Mouse (Mus musculus) forebrain, embryonic 14.5 days (tissue): ENCODE results near the gene Meox1. TPM values are rescaled to one million over a fixed set of nuclear protein-coding genes. Genes with fewer than 3 reads are reported as not detected.

Experiments used
- ATAC-seq: fragments of 200-750 bp; cut with Nextera tagmentation; 2 replicates; pipeline ENCODE4 v1.8.0; 2017; ENCODE audit warnings: mild to moderate bottlenecking, moderate library complexity
- DNase-seq: peaks from one replicate; pipeline ENCODE4 v3.0.0-alpha.2; 2015; ENCODE audit warnings: low spot score
- H3K27ac ChIP-seq: fragments of 300-500 bp; sonication (generic); 2 replicates; pipeline ENCODE4 v1.5.1; 2014; ENCODE audit warnings: low read depth, mild to moderate bottlenecking, control low read depth, low read length, moderate library complexity
- H3K27me3 ChIP-seq: fragments of 300-500 bp; sonication (generic); replicated peaks from 2 replicates; pipeline ENCODE4 v1.6.1; 2014; ENCODE audit warnings: low read length, control low read depth, mixed read lengths; ENCODE audit not compliant: control insufficient read depth, insufficient read depth
- H3K36me3 ChIP-seq: fragments of 300-500 bp; sonication (generic); 2 replicates; pipeline ENCODE4 v1.6.1; 2014; ENCODE audit warnings: low read length, control low read depth; ENCODE audit not compliant: control insufficient read depth, insufficient read depth
- H3K4me1 ChIP-seq: fragments of 300-500 bp; sonication (generic); 2 replicates; pipeline ENCODE4 v1.6.1; 2014; ENCODE audit warnings: antibody characterized with exemption, low read length, control low read depth; ENCODE audit not compliant: control insufficient read depth, insufficient read depth
- H3K4me2 ChIP-seq: fragments of 300-500 bp; sonication (generic); 2 replicates; pipeline ENCODE4 v1.6.1; 2014; ENCODE audit warnings: mild to moderate bottlenecking, control low read depth, low read length
- H3K4me3 ChIP-seq: fragments of 300-500 bp; sonication (generic); 2 replicates; pipeline ENCODE4 v1.5.1; 2014; ENCODE audit warnings: low read depth, low read length, control low read depth
- H3K9ac ChIP-seq: fragments of 300-500 bp; sonication (generic); 2 replicates; pipeline ENCODE4 v1.6.1; 2014; ENCODE audit warnings: mild to moderate bottlenecking, low read length, control low read depth, moderate library complexity
- H3K9me3 ChIP-seq: fragments of 300-500 bp; sonication (generic); replicated peaks from 2 replicates; pipeline ENCODE4 v1.6.1; 2016; ENCODE audit warnings: low read length, control low read depth, mixed read lengths; ENCODE audit not compliant: control insufficient read depth
- WGBS: fragments of 180-500 bp; shearing (Covaris S2); extraction: QIAGEN DNeasy Blood & Tissue Kit; methylation state at CpG from one replicate; pipeline ENCODE4 v1.1.7; 2014; 5-methylcytosine and 5-hydroxymethylcytosine counted together
- polyA plus RNA-seq: library from polyadenylated mRNA; unstranded; fragments of >200 nt; fragmentation: Nextera tagmentation; extraction: Ambion mirVana; gene quantifications from 2 replicates; pipeline ENCODE4 v1.2.1, GENCODE M21; 2014

Gene Meox1
- polyA plus RNA-seq, 1 experiment from 2014 or later: 0.34 TPM

- ATAC-seq: no peak
- Histone ChIP-seq H3K4me3 (no peak overlapping the region), H3K36me3 (no peaks in the 10 kb centered on the region), H3K27ac (no peak overlapping the region), H3K27me3 (no peaks in the 10 kb centered on the region), H3K9me3 (no peaks in the 10 kb centered on the region), H3K9ac (no peak overlapping the region), H3K4me1 (no peaks in the 10 kb centered on the region), H3K4me2 (no peak overlapping the region)
- WGBS: 25% methylated on average over 21 of the region's 21 CpGs
- peak; percentile 82 for DNase-seq
Observed at GRCm38 (mm10) chr11:101910230-101910946, 16.2 kb upstream of the Meox1 start.

DNA sequence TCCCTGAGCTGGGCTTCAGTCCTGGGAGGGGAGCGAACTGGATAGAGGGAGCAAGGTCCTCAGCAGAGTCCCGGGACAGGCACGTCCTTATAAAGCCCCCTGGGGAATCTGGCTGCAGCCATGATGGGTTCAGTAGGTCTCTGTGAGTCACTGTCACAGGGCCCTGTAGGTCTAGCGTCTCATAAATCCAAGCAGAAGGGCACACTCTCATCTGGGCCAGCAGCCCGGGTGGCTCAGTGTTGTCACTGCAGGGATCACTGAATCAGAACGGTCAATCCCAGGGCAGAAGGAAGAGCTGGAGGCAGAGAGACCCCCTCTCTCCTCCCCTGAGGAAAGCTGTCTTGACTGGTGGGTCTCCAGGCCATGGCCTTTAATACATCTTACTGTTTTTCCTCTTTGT, 14.6 kb upstream of the Meox1 start:
- Histone ChIP-seq H3K4me2 (no peak overlapping the region), H3K27me3 (no peaks in the 10 kb centered on the region), H3K27ac (no peak overlapping the region), H3K36me3 (no peaks in the 10 kb centered on the region), H3K9me3 (no peaks in the 10 kb centered on the region), H3K4me3 (no peak overlapping the region), H3K4me1 (no peaks in the 10 kb centered on the region), H3K9ac (no peak overlapping the region)
- DNase-seq: no peak
- ATAC-seq: no peak
- 55% methylated on average over 6 of the region's 6 CpGs for WGBS

- H3K9me3 ChIP-seq: no peaks in the 10 kb centered on the region
- H3K4me2 ChIP-seq: no peak overlapping the region
- no peak overlapping the region for H3K4me3 ChIP-seq
- H3K9ac ChIP-seq: no peak overlapping the region
- H3K27me3 ChIP-seq: no peaks in the 10 kb centered on the region
- H3K27ac ChIP-seq: no peak overlapping the region
- ATAC-seq: 0 out of 2 replicates have a peak, but pooled peaks have one; percentile 32
- DNase-seq: peak; percentile 84
- H3K4me1 ChIP-seq: no peaks in the 10 kb centered on the region
- H3K36me3 ChIP-seq: no peaks in the 10 kb centered on the region
- 24% methylated on average over 13 of the region's 13 CpGs for WGBS
Observed at GRCm38 (mm10) chr11:101905115-101905514, 10.9 kb upstream of the Meox1 start.

- Histone ChIP-seq H3K4me2 (no peak overlapping the region), H3K27ac (no peak overlapping the region), H3K9ac (no peak overlapping the region), H3K9me3 (no peaks in the 10 kb centered on the region), H3K4me3 (no peak overlapping the region), H3K4me1 (no peaks in the 10 kb centered on the region), H3K36me3 (no peaks in the 10 kb centered on the region), H3K27me3 (no peaks in the 10 kb centered on the region)
- ATAC-seq (no peak), DNase-seq (no peak)
- 82% methylated on average over 8 of the region's 8 CpGs for WGBS
Observed at GRCm38 (mm10) chr11:101901309-101901708, 7.1 kb upstream of the Meox1 start.

GRCm38 (mm10) chr11:101898328-101898727, 4.2 kb upstream of the Meox1 start:
- 90% methylated on average over 4 of the region's 4 CpGs for WGBS
- no peak overlapping the region for H3K4me3 ChIP-seq
- H3K9ac ChIP-seq: no peak overlapping the region
- DNase-seq (no peak), ATAC-seq (no peak)
- H3K4me2 ChIP-seq: no peak overlapping the region
- H3K4me1 ChIP-seq: no peaks in the 10 kb centered on the region
- no peaks in the 10 kb centered on the region for H3K9me3 ChIP-seq
- H3K36me3 ChIP-seq: no peaks in the 10 kb centered on the region
- H3K27me3 ChIP-seq: peaks cover 9% of the 10 kb centered on the region; the same call in 1 of the 2 replicates
- H3K27ac ChIP-seq: no peak overlapping the region

GRCm38 (mm10) chr11:101896546-101897361, 2.6 kb upstream of the Meox1 start:
- H3K4me2 ChIP-seq: no peak overlapping the region
- H3K4me3 ChIP-seq: no peak overlapping the region
- H3K27me3 ChIP-seq: peaks cover 13% of the 10 kb centered on the region; the same call in 1 of the 2 replicates
- 55% methylated on average over 13 of the region's 13 CpGs for WGBS
- H3K4me1 ChIP-seq: peaks cover 3% of the 10 kb centered on the region
- DNase-seq (no peak), ATAC-seq (no peak)
- H3K9ac ChIP-seq: no peak overlapping the region
- H3K36me3 ChIP-seq: no peaks in the 10 kb centered on the region
- no peak overlapping the region for H3K27ac ChIP-seq
- no peaks in the 10 kb centered on the region for H3K9me3 ChIP-seq

DNA sequence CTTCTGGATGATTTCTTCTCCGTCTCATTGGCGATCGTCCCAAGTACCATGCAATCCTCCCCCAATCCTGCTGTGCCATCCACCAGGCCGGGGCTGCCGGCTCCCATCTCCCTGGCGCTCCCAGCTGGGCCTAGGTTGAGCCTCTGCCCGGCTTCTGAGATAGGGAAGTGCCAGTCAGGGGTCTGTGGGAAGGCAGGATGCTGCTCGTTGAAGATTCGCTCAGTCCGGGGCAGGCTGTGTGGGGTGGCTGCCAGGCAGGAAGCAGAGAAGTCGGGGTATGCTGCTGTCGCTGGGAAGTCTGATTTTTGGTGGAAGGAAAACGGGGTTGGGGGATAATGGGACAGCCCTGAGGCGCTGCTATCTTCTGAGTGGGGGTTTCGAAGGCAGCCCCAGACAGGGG, 614 bp downstream of the Meox1 start:
- no peaks in the 10 kb centered on the region for H3K9me3 ChIP-seq
- ATAC-seq (no peak), DNase-seq (no peak)
- WGBS: 42% methylated on average over 15 of the region's 15 CpGs
- no peak overlapping the region for H3K4me3 ChIP-seq
- H3K4me2 ChIP-seq: no peak overlapping the region
- peaks cover 13% of the 10 kb centered on the region; the same call in 1 of the 2 replicates for H3K27me3 ChIP-seq
- no peak overlapping the region for H3K9ac ChIP-seq
- no peak overlapping the region for H3K27ac ChIP-seq
- H3K36me3 ChIP-seq: no peaks in the 10 kb centered on the region
- H3K4me1 ChIP-seq: peaks cover 17% of the 10 kb centered on the region

DNA sequence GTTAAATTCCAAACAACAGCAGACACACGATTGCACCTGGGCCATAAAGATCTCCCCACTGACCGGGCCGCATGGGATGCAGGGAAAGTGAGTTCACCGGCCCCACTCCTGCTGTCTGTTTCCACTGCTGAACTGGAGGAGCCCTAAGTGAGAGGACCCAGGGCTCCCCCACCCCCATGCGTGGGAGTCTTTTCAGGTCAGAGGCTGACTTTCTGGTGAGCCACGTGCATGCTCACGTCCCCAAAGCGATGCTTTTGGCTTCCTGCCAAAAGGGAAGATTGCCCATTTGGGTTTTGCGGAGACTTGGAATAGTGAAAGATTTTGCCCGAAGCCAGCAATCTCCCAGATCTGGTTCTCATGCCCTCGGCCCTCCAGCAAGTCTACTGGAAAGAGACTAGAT, 2.7 kb downstream of the Meox1 start:
- Histone ChIP-seq H3K27me3 (peaks cover 13% of the 10 kb centered on the region; the same call in 1 of the 2 replicates), H3K9me3 (no peaks in the 10 kb centered on the region), H3K4me1 (peaks cover 17% of the 10 kb centered on the region), H3K4me3 (no peak overlapping the region), H3K9ac (no peak overlapping the region), H3K27ac (no peak overlapping the region), H3K36me3 (no peaks in the 10 kb centered on the region), H3K4me2 (no peak overlapping the region)
- DNase-seq (peak; percentile 60), ATAC-seq (no peak)
- 9% methylated on average over 11 of the region's 11 CpGs for WGBS

DNA sequence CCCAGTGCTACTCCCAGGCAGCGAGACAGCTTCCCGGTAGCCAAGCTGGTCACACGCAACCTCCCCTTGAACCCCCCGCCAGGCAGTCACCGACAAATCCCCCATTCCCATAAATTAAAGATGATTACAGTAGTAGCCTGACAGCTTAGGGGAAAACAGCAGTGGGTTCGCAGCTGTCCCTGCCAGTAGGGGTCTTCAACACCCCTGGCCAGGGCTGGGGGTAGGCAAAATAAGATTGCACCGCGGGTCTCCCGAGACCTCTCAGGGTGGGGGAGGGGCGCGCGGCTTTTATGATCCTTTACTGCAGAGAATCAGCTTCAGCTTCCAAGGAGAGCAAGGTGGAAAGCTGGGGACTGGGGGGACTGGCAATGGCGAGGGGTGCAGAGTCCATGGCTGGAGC, 4.4 kb downstream of the Meox1 start:
- under 1% methylated on average over 13 of the region's 13 CpGs for WGBS
- H3K9me3 ChIP-seq: no peaks in the 10 kb centered on the region
- peak overlapping the region; percentile 44 for H3K4me2 ChIP-seq
- 0 out of 2 replicates have a peak overlapping the region, but pooled peaks have one; percentile 9 for H3K4me3 ChIP-seq
- DNase-seq (peak; percentile 32), ATAC-seq (no peak)
- peaks cover 17% of the 10 kb centered on the region for H3K4me1 ChIP-seq
- peak overlapping the region; percentile 37 for H3K9ac ChIP-seq
- no peaks in the 10 kb centered on the region for H3K36me3 ChIP-seq
- peaks cover 9% of the 10 kb centered on the region; the same call in 1 of the 2 replicates for H3K27me3 ChIP-seq
- H3K27ac ChIP-seq: no peak overlapping the region
